Mouse (Mus musculus) urinary bladder, postnatal 14 days (tissue): ENCODE measurements around the gene Tirap.
A peak's percentile ranks its signal among the peaks of the same experiment; 100 is the strongest.
"Not testable (repeated sequence)": the region's sequence is repeated elsewhere in the genome, so short reads cannot be mapped to it uniquely, and the experiment has no call there.

ENCODE experiments used
- DNase-seq: peaks from one replicate; pipeline ENCODE4 v3.0.0; 2021; ENCODE audit warnings: low spot score

Gene Tirap

GRCm38 (mm10) chr9:35188700-35189099 is 11.4 kb downstream of the Tirap start:
- peak; percentile 28 for DNase-seq

- DNase-seq, result no peak
Observed at GRCm38 (mm10) chr9:35187351-35187903, 12.7 kb downstream of the Tirap start.

GRCm38 (mm10) chr9:35186430-35186829 is 13.7 kb downstream of the Tirap start:
- no peak for DNase-seq

- no peak for DNase-seq
Observed at GRCm38 (mm10) chr9:35183359-35183758, 16.7 kb downstream of the Tirap start.

- DNase-seq, result no peak
Observed at GRCm38 (mm10) chr9:35182832-35183231, 17.3 kb downstream of the Tirap start.

GRCm38 (mm10) chr9:35176124-35176659 is 23.9 kb downstream of the Tirap start:
- no peak for DNase-seq

- peak; percentile 92 for DNase-seq
Observed at GRCm38 (mm10) chr9:35175251-35176123, 24.6 kb downstream of the Tirap start, which contains the start of gene Dcps. Dcps (minus strand) TSS chr9:35176061.

GRCm38 (mm10) chr9:35173331-35173730 is 26.8 kb downstream of the Tirap start:
- no peak for DNase-seq

- DNase-seq, result no peak
Observed at GRCm38 (mm10) chr9:35170071-35170470, 30.0 kb downstream of the Tirap start.

- DNase-seq, result no peak
Observed at GRCm38 (mm10) chr9:35166798-35167635, 33.1 kb downstream of the Tirap start.

GRCm38 (mm10) chr9:35166144-35166797 is 33.8 kb downstream of the Tirap start:
- DNase-seq, result no peak

GRCm38 (mm10) chr9:35164142-35164874 is 35.8 kb downstream of the Tirap start:
- no peak for DNase-seq

GRCm38 (mm10) chr9:35163011-35163690 is 36.9 kb downstream of the Tirap start:
- peak; percentile 19 for DNase-seq

GRCm38 (mm10) chr9:35161721-35162120 is 38.4 kb downstream of the Tirap start:
- no peak for DNase-seq

- no peak for DNase-seq
Observed at GRCm38 (mm10) chr9:35160662-35161061, 39.4 kb downstream of the Tirap start.

GRCm38 (mm10) chr9:35158477-35158876 is 41.6 kb downstream of the Tirap start:
- no peak for DNase-seq

GRCm38 (mm10) chr9:35156862-35157261 is 43.2 kb downstream of the Tirap start:
- no peak for DNase-seq

- peak; percentile 52 for DNase-seq
Observed at GRCm38 (mm10) chr9:35156002-35156710, 43.9 kb downstream of the Tirap start.

- DNase-seq, result no peak
Observed at GRCm38 (mm10) chr9:35152923-35153322, 47.2 kb downstream of the Tirap start.

GRCm38 (mm10) chr9:35148822-35149221 is 51.3 kb downstream of the Tirap start:
- not testable (repeated sequence) for DNase-seq
